Mouse (Mus musculus): Measurements from ENCODE around the gene Abhd14b. TPM values are rescaled to one million over a fixed set of nuclear protein-coding genes. Genes with fewer than 3 reads are reported as not detected.

Gene Abhd14b
- polyA plus RNA-seq, 1 experiment from 2014 or later: 75.2 TPM

- ATAC-seq (replicated peaks; ENCODE audit: low FRiP score, low read depth) (peak; percentile 8; the same call in 1 of the 2 replicates), DNase-seq (ENCODE audit: low spot score) (peak; percentile 85)
- Histone ChIP-seq H3K4me2 (ENCODE audit: low read length) (peak overlapping the region; percentile 37), H3K9me3 (replicated peaks; ENCODE audit: low read length) (no peaks in the 10 kb centered on the region), H3K4me3 (replicated peaks; ENCODE audit: low read depth, low read length) (no peak overlapping the region), H3K9ac (ENCODE audit: low read depth, low read length) (no peak overlapping the region), H3K4me1 (replicated peaks; ENCODE audit: insufficient read depth, low read length) (peaks cover 12% of the 10 kb centered on the region), H3K36me3 (ENCODE audit: insufficient read depth, low read length) (no peaks in the 10 kb centered on the region), H3K27me3 (ENCODE audit: insufficient read depth, low read length) (no peaks in the 10 kb centered on the region), H3K27ac (no peak overlapping the region)
- WGBS: 22% methylated on average over 5 of the region's 5 CpGs
- TF ChIP-seq CTCF (IDR thresholded peaks at IDR 0.05; ENCODE audit: low read depth): no peak
These were observed 24.6 kb downstream of the Abhd14b start for GRCm38 (mm10) chr9:106471892-106472291.

- Histone ChIP-seq H3K9me3 (replicated peaks; ENCODE audit: low read length) (no peaks in the 10 kb centered on the region), H3K4me2 (ENCODE audit: low read length) (no peak overlapping the region), H3K27ac (peak overlapping the region; percentile 0; the same call in 1 of the 2 replicates), H3K4me3 (replicated peaks; ENCODE audit: low read depth, low read length) (no peak overlapping the region), H3K36me3 (ENCODE audit: insufficient read depth, low read length) (no peaks in the 10 kb centered on the region), H3K9ac (ENCODE audit: low read depth, low read length) (no peak overlapping the region), H3K4me1 (replicated peaks; ENCODE audit: insufficient read depth, low read length) (peaks cover 12% of the 10 kb centered on the region), H3K27me3 (ENCODE audit: insufficient read depth, low read length) (no peaks in the 10 kb centered on the region)
- 70% methylated on average over 4 of the region's 4 CpGs for WGBS
- DNase-seq (ENCODE audit: low spot score) (no peak), ATAC-seq (replicated peaks; ENCODE audit: low FRiP score, low read depth) (no peak)
- no peak for TF ChIP-seq CTCF (IDR thresholded peaks at IDR 0.05; ENCODE audit: low read depth)
These were observed 25.1 kb downstream of the Abhd14b start for GRCm38 (mm10) chr9:106472321-106472720.

- Histone ChIP-seq H3K4me2 (ENCODE audit: low read length) (no peak overlapping the region), H3K9ac (ENCODE audit: low read depth, low read length) (no peak overlapping the region), H3K27ac (no peak overlapping the region), H3K4me1 (replicated peaks; ENCODE audit: insufficient read depth, low read length) (peaks cover 12% of the 10 kb centered on the region), H3K36me3 (ENCODE audit: insufficient read depth, low read length) (no peaks in the 10 kb centered on the region), H3K9me3 (replicated peaks; ENCODE audit: low read length) (no peaks in the 10 kb centered on the region), H3K27me3 (ENCODE audit: insufficient read depth, low read length) (no peaks in the 10 kb centered on the region), H3K4me3 (replicated peaks; ENCODE audit: low read depth, low read length) (no peak overlapping the region)
- DNase-seq (ENCODE audit: low spot score) (no peak), ATAC-seq (replicated peaks; ENCODE audit: low FRiP score, low read depth) (no peak)
- no peak for TF ChIP-seq CTCF (IDR thresholded peaks at IDR 0.05; ENCODE audit: low read depth)
- WGBS: 88% methylated on average over 16 of the region's 16 CpGs
These were observed 26.0 kb downstream of the Abhd14b start for GRCm38 (mm10) chr9:106473081-106473752.

- WGBS: 72% methylated on average over 5 of the region's 5 CpGs
- no peak overlapping the region for H3K9ac ChIP-seq (ENCODE audit: low read depth, low read length)
- TF ChIP-seq CTCF (IDR thresholded peaks at IDR 0.05; ENCODE audit: low read depth): no peak
- no peaks in the 10 kb centered on the region for H3K9me3 ChIP-seq (replicated peaks; ENCODE audit: low read length)
- H3K4me2 ChIP-seq (ENCODE audit: low read length): no peak overlapping the region
- H3K27me3 ChIP-seq (ENCODE audit: insufficient read depth, low read length): no peaks in the 10 kb centered on the region
- no peak overlapping the region for H3K4me3 ChIP-seq (replicated peaks; ENCODE audit: low read depth, low read length)
- no peaks in the 10 kb centered on the region for H3K36me3 ChIP-seq (ENCODE audit: insufficient read depth, low read length)
- DNase-seq (ENCODE audit: low spot score) (no peak), ATAC-seq (replicated peaks; ENCODE audit: low FRiP score, low read depth) (no peak)
- no peak overlapping the region for H3K27ac ChIP-seq
- peaks cover 12% of the 10 kb centered on the region for H3K4me1 ChIP-seq (replicated peaks; ENCODE audit: insufficient read depth, low read length)
These were observed 26.5 kb downstream of the Abhd14b start for GRCm38 (mm10) chr9:106473753-106474105.

- H3K9me3 ChIP-seq (replicated peaks; ENCODE audit: low read length): no peaks in the 10 kb centered on the region
- H3K4me1 ChIP-seq (replicated peaks; ENCODE audit: insufficient read depth, low read length): peaks cover 12% of the 10 kb centered on the region
These were observed 27.2 kb downstream of the Abhd14b start for GRCm38 (mm10) chr9:106474456-106474855.

GRCm38 (mm10) chr9:106475046-106475445, 27.8 kb downstream of the Abhd14b start:
- Histone ChIP-seq H3K4me3 (replicated peaks; ENCODE audit: low read depth, low read length) (no peak overlapping the region), H3K27me3 (ENCODE audit: insufficient read depth, low read length) (no peaks in the 10 kb centered on the region), H3K36me3 (ENCODE audit: insufficient read depth, low read length) (no peaks in the 10 kb centered on the region), H3K4me2 (ENCODE audit: low read length) (peak overlapping the region; percentile 19; the same call in 1 of the 2 replicates), H3K27ac (no peak overlapping the region), H3K9me3 (replicated peaks; ENCODE audit: low read length) (no peaks in the 10 kb centered on the region), H3K9ac (ENCODE audit: low read depth, low read length) (no peak overlapping the region), H3K4me1 (replicated peaks; ENCODE audit: insufficient read depth, low read length) (peaks cover 12% of the 10 kb centered on the region)
- no peak for DNase-seq (ENCODE audit: low spot score)
- TF ChIP-seq CTCF (IDR thresholded peaks at IDR 0.05; ENCODE audit: low read depth): no peak
- ATAC-seq (replicated peaks; ENCODE audit: low FRiP score, low read depth): no peak
- 68% methylated on average over 7 of the region's 7 CpGs for WGBS

More at GRCm38 (mm10) chr9:106474456-106474855, 27.2 kb downstream of the Abhd14b start:
- no peak overlapping the region for H3K27ac ChIP-seq
- 7% methylated on average over 6 of the region's 6 CpGs for WGBS
- DNase-seq (ENCODE audit: low spot score) (peak; percentile 90), ATAC-seq (replicated peaks; ENCODE audit: low FRiP score, low read depth) (0 out of 2 replicates have a peak, but pooled peaks have one; percentile 4)
- peak; percentile 85 for TF ChIP-seq CTCF (IDR thresholded peaks at IDR 0.05; ENCODE audit: low read depth)
- H3K9ac ChIP-seq (ENCODE audit: low read depth, low read length): 0 out of 2 replicates have a peak overlapping the region, but pooled peaks have one; percentile 13
- H3K27me3 ChIP-seq (ENCODE audit: insufficient read depth, low read length): no peaks in the 10 kb centered on the region
- no peaks in the 10 kb centered on the region for H3K36me3 ChIP-seq (ENCODE audit: insufficient read depth, low read length)
- H3K4me2 ChIP-seq (ENCODE audit: low read length): peak overlapping the region; percentile 19; the same call in 1 of the 2 replicates
- no peak overlapping the region for H3K4me3 ChIP-seq (replicated peaks; ENCODE audit: low read depth, low read length)

Measured in kidney, postnatal 0 days (tissue).